Mouse (Mus musculus) MEL (cell line): Measurements from ENCODE around the gene Calhm3.

Source experiments
- CTCF ChIP-seq, 3 experiments: IDR thresholded peaks in 2 of 3; conservative IDR thresholded peaks in 1 of 3; 2 replicates each; pipeline ENCODE4 v1.5.1; 2011 to 2012; ENCODE audit warnings: low read length in 3 of 3, low read depth in 2 of 3, mild to moderate bottlenecking in 2 of 3, improper control_type of control experiment in 1 of 3, inconsistent platforms in 1 of 3, mixed read lengths in 1 of 3, moderate library complexity in 1 of 3; ENCODE audit not compliant: control insufficient read depth in 1 of 3, insufficient read depth in 1 of 3, poor library complexity in 1 of 3, severe bottlenecking in 1 of 3
- GATA1 ChIP-seq: IDR thresholded peaks from 2 replicates; pipeline ENCODE4 v1.6.1; 2011; ENCODE audit warnings: low read depth, low read length, improper control_type of control experiment
- MAFK ChIP-seq: IDR thresholded peaks from 2 replicates; pipeline ENCODE4 v1.6.1; 2011; ENCODE audit warnings: low read depth, mild to moderate bottlenecking, low read length, improper control_type of control experiment, borderline replicate concordance

GRCm38 (mm10) chr19:47176916-47177505 is 19.4 kb upstream of the Calhm3 start:
- TF ChIP-seq MAFK: no peak
- no peak for TF ChIP-seq CTCF (IDR thresholded peaks at IDR 0.05 in 2 of 3, conservative IDR thresholded peaks at IDR 0.05 in 1 of 3; ENCODE audit: control insufficient read depth in 1 of 3, insufficient read depth in 1 of 3, low read depth in 2 of 3, low read length in 3 of 3, poor library complexity in 1 of 3, severe bottlenecking in 1 of 3)
- TF ChIP-seq GATA1: no peak
